Mouse (Mus musculus) ES-E14 (cell line): ENCODE measurements at regions not wholly inside any gene's neighbourhood (a gene's known extent, or its start where the extent isn't known, plus 50 kb on each side); places are given as distances from the start of the nearest gene placed in this dataset.

ENCODE experiments used
- CHD2 ChIP-seq: IDR thresholded peaks from 2 replicates; pipeline ENCODE4 v1.6.1; 2014; ENCODE audit warnings: mild to moderate bottlenecking, low read depth, low read length, inconsistent platforms
- MAFK ChIP-seq: IDR thresholded peaks from 2 replicates; pipeline ENCODE4 v1.6.1; 2014; ENCODE audit warnings: mild to moderate bottlenecking, low read depth, low read length, inconsistent platforms; ENCODE audit not compliant: insufficient read depth
- ZC3H11A ChIP-seq: IDR thresholded peaks from 2 replicates; pipeline ENCODE4 v1.6.1; 2012; ENCODE audit warnings: low read depth, mild to moderate bottlenecking, inconsistent platforms, low read length, borderline replicate concordance

DNA sequence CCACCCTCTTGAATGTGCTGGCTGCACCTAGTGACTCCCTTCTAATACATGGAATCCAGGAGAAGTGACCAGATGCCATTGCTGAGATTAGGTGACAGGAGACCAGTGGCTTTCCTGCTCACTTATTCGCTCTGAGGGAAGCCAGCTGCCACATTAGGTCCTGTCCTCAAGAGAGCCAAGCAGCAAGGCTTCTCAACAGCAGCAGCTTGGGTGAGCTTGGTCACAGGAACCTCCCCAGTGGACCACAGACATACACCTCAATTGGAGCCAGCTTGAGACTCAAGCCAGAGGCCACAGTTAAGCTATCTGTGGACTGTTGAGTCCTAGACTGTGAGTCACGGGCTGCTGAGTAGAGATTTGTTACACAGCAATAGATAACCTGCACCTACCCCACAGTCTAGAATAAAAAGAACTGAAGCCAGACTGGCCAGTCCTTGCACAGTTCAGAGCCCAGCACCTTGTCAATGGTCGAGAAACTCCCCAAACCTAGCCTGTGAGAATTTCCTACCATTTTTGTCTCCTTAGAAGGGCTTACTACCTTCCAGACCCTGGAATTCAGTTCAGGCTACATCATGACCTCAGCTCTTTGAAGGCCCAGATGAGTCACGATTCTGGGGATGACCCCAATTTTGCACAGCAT is 1615.0 kb upstream of the Gulo start:
- TF ChIP-seq ZC3H11A (no peak), MAFK (no peak), CHD2 (no peak)
